Mouse (Mus musculus): ENCODE results near the gene Prkg1. TPM values are rescaled to one million over a fixed set of nuclear protein-coding genes. Genes with fewer than 3 reads are reported as not detected.

Gene Prkg1
- total and polyA plus RNA-seq, 3 experiments = not detected

- TF ChIP-seq POLR2AphosphoS2 (IDR thresholded peaks at IDR 0.05; ENCODE audit: low read length) (no peak), UBTF (IDR thresholded peaks at IDR 0.05; ENCODE audit: borderline replicate concordance, insufficient read depth, low read depth, low read length) (no peak), MAZ (IDR thresholded peaks at IDR 0.05; ENCODE audit: low read depth, low read length) (no peak)
- no peak overlapping the region for H3K9ac ChIP-seq (ENCODE audit: control insufficient read depth, low read depth, low read length, poor library complexity, severe bottlenecking)
- H3K9me3 ChIP-seq (replicated peaks; ENCODE audit: insufficient read depth, low read length) = no peaks in the 10 kb centered on the region
- H3K27me3 ChIP-seq (ENCODE audit: control insufficient read depth in 1 of 2, insufficient read depth in 2 of 2, low read length in 2 of 2) = no peaks in the 10 kb centered on the region
- no peak overlapping the region for H3K4me3 ChIP-seq (ENCODE audit: control insufficient read depth in 1 of 2, insufficient read depth in 1 of 2, low read depth in 2 of 2, low read length in 2 of 2)
- no peak overlapping the region for H3K27ac ChIP-seq (ENCODE audit: control insufficient read depth, low read depth, low read length)
- no peak for DNase-seq (ENCODE audit: low read depth, low spot score)
- no peaks in the 10 kb centered on the region for H3K36me3 ChIP-seq (ENCODE audit: control insufficient read depth in 1 of 2, insufficient read depth in 2 of 2, low read length in 2 of 2)
- no peaks in the 10 kb centered on the region for H3K4me1 ChIP-seq (ENCODE audit: control insufficient read depth in 1 of 2, insufficient read depth in 2 of 2, low read length in 2 of 2)
- no peaks in the 10 kb centered on the region for H3K79me2 ChIP-seq (ENCODE audit: control insufficient read depth, insufficient read depth, low read length, poor library complexity)
Measured at GRCm38 (mm10) chr19:30690691-30691090, 1074.1 kb downstream of the Prkg1 start.

GRCm38 (mm10) chr19:30687942-30688341 lies 1076.9 kb downstream of the Prkg1 start:
- Histone ChIP-seq H3K4me3 (ENCODE audit: control insufficient read depth in 1 of 2, insufficient read depth in 1 of 2, low read depth in 2 of 2, low read length in 2 of 2) (no peak overlapping the region), H3K9me3 (replicated peaks; ENCODE audit: insufficient read depth, low read length) (no peaks in the 10 kb centered on the region), H3K27me3 (ENCODE audit: control insufficient read depth in 1 of 2, insufficient read depth in 2 of 2, low read length in 2 of 2) (no peaks in the 10 kb centered on the region), H3K27ac (ENCODE audit: control insufficient read depth, low read depth, low read length) (no peak overlapping the region), H3K36me3 (ENCODE audit: control insufficient read depth in 1 of 2, insufficient read depth in 2 of 2, low read length in 2 of 2) (no peaks in the 10 kb centered on the region), H3K79me2 (ENCODE audit: control insufficient read depth, insufficient read depth, low read length, poor library complexity) (no peaks in the 10 kb centered on the region), H3K4me1 (ENCODE audit: control insufficient read depth in 1 of 2, insufficient read depth in 2 of 2, low read length in 2 of 2) (no peaks in the 10 kb centered on the region), H3K9ac (ENCODE audit: control insufficient read depth, low read depth, low read length, poor library complexity, severe bottlenecking) (no peak overlapping the region)
- no peak for DNase-seq (ENCODE audit: low read depth, low spot score)
- TF ChIP-seq POLR2AphosphoS5 (IDR thresholded peaks at IDR 0.05; ENCODE audit: borderline replicate concordance, low read depth, low read length) (no peak), NELFE (IDR thresholded peaks at IDR 0.05; ENCODE audit: low read depth, low read length) (no peak), MEF2A (IDR thresholded peaks at IDR 0.05; ENCODE audit: extremely low read depth, insufficient replicate concordance, low read depth, low read length, poor library complexity, severe bottlenecking) (no peak)

GRCm38 (mm10) chr19:30676308-30676707 lies 1088.5 kb downstream of the Prkg1 start:
- DNase-seq (ENCODE audit: low read depth, low spot score) = no peak
- Histone ChIP-seq H3K27me3 (ENCODE audit: control insufficient read depth in 1 of 2, insufficient read depth in 2 of 2, low read length in 2 of 2) (no peaks in the 10 kb centered on the region), H3K79me2 (ENCODE audit: control insufficient read depth, insufficient read depth, low read length, poor library complexity) (no peaks in the 10 kb centered on the region), H3K9ac (ENCODE audit: control insufficient read depth, low read depth, low read length, poor library complexity, severe bottlenecking) (no peak overlapping the region), H3K4me3 (ENCODE audit: control insufficient read depth in 1 of 2, insufficient read depth in 1 of 2, low read depth in 2 of 2, low read length in 2 of 2) (no peak overlapping the region), H3K9me3 (replicated peaks; ENCODE audit: insufficient read depth, low read length) (no peaks in the 10 kb centered on the region), H3K27ac (ENCODE audit: control insufficient read depth, low read depth, low read length) (no peak overlapping the region), H3K4me1 (ENCODE audit: control insufficient read depth in 1 of 2, insufficient read depth in 2 of 2, low read length in 2 of 2) (no peaks in the 10 kb centered on the region), H3K36me3 (ENCODE audit: control insufficient read depth in 1 of 2, insufficient read depth in 2 of 2, low read length in 2 of 2) (no peaks in the 10 kb centered on the region)
- TF ChIP-seq CTCF (IDR thresholded peaks at IDR 0.05 in 2 of 3, conservative IDR thresholded peaks at IDR 0.05 in 1 of 3; ENCODE audit: control insufficient read depth in 1 of 3, insufficient read depth in 1 of 3, low read depth in 2 of 3, low read length in 3 of 3, poor library complexity in 1 of 3, severe bottlenecking in 1 of 3) (no peak), ZNF384 (IDR thresholded peaks at IDR 0.05; ENCODE audit: low read depth, low read length) (no peak), ETS1 (IDR thresholded peaks at IDR 0.05; ENCODE audit: low read depth, low read length) (no peak), MXI1 (IDR thresholded peaks at IDR 0.05; ENCODE audit: low read depth, low read length) (no peak), CHD2 (IDR thresholded peaks at IDR 0.05; ENCODE audit: low read length) (no peak), USF1 (IDR thresholded peaks at IDR 0.05; ENCODE audit: low read depth, low read length) (no peak), MYC (IDR thresholded peaks at IDR 0.05; ENCODE audit: low read depth, low read length) (no peak), TAL1 (IDR thresholded peaks at IDR 0.05; ENCODE audit: low read length) (no peak), JUND (IDR thresholded peaks at IDR 0.05; ENCODE audit: low read depth, low read length) (no peak), USF2 (IDR thresholded peaks at IDR 0.05; ENCODE audit: borderline replicate concordance in 1 of 2, insufficient read depth in 1 of 2, low read depth in 1 of 2, low read length in 2 of 2) (no peak), RCOR1 (IDR thresholded peaks at IDR 0.05; ENCODE audit: low read depth, low read length) (no peak)

All from MEL (cell line).